Mouse (Mus musculus) A20 (cell line): ENCODE results near the gene Slc36a2.
"Not testable (repeated sequence)": the region's sequence is repeated elsewhere in the genome, so short reads cannot be mapped to it uniquely, and the experiment has no call there.

Experiments
- DNase-seq: peaks from one replicate; pipeline ENCODE4 v3.0.0-alpha.2; 2011; ENCODE audit warnings: low read depth, low spot score

The Slc36a2 gene

GRCm38 (mm10) chr11:55133204-55133603, 51.7 kb downstream of the Slc36a2 start:
- DNase-seq = no peak

GRCm38 (mm10) chr11:55131946-55132345, 52.9 kb downstream of the Slc36a2 start:
- no peak for DNase-seq

GRCm38 (mm10) chr11:55131077-55131742, 53.7 kb downstream of the Slc36a2 start:
- peak; percentile 31 for DNase-seq

GRCm38 (mm10) chr11:55128411-55128810, 56.5 kb downstream of the Slc36a2 start:
- no peak for DNase-seq

DNA sequence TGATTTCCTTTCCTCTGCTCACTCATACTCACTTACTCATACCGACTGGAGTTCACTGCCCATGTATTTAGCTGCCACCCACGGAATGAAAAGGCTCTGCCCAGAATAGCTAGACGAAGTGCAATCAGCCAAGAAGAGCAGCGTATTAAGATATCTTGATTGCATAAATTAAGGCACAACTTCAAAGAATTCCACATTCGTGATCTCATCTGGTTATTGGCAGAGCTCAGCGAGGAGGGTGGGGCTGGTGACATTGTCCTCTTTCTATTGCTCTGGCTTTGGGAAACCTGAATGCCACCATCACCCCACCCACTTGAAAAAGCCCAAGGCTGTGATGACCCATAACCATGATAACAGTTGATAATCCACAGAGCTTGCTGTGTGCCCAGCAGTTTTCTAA, 56.9 kb downstream of the Slc36a2 start:
- DNase-seq = no peak

DNA sequence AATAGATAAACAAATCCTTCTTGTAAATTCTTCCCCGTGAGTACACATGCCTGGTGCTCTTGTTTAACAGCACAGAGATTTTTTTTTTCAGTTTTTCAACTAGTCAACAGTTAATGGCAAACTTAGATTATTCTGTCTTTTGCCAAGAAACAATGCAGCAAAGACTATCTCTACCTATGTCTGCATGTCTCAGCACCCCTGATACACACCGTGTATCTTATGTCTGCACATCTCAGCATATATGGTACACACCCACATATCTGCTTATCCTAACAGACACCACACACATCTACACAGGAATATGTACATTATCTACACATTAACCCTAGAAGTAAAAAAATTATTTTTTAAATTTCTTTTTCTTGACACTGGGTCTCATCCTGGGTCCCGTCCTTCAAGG, 58.2 kb downstream of the Slc36a2 start:
- DNase-seq = no peak

DNA sequence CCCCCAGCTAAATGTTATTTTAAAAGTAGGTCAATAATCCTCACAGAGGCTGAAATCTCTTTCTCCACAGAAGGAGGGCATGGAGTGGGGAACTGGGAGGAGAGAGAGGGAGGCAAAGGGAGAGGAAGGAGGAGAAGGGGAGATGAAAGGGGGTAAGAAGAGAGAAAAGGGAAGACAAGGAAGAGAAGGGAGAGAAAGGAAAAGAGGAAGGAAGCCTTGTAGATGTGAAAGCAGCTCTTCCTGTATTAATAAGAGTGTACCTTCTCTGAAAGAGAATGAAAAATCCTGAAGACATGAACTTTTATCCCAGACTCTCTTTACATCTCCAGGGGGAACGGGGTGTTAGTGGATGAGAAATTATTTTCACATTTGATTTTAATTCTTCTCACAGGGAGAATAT, 63.4 kb downstream of the Slc36a2 start:
- DNase-seq = no peak

GRCm38 (mm10) chr11:55120821-55121271, 64.0 kb downstream of the Slc36a2 start:
- no peak for DNase-seq

DNA sequence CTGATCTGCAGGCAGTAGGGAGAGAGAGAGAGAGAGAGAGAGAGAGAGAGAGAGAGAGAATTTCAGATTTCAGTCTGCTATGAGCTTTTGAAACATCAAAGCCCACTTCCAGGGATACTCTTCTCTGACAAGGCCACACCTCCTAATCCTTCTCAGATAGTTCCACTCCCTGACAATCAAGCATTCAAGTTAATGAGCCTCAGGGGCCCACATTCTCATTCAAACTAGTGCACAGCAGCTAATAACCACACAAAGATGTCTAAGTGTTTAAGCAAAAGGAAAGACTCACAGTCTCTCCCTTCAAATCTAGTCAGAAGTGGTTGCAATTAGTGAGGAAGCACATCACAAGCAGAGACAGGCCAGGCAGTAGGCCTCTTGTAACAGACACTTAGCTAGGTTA, 64.6 kb downstream of the Slc36a2 start:
- DNase-seq = no peak

- DNase-seq = no peak
Observed at GRCm38 (mm10) chr11:55117031-55117430, 67.8 kb downstream of the Slc36a2 start.

DNA sequence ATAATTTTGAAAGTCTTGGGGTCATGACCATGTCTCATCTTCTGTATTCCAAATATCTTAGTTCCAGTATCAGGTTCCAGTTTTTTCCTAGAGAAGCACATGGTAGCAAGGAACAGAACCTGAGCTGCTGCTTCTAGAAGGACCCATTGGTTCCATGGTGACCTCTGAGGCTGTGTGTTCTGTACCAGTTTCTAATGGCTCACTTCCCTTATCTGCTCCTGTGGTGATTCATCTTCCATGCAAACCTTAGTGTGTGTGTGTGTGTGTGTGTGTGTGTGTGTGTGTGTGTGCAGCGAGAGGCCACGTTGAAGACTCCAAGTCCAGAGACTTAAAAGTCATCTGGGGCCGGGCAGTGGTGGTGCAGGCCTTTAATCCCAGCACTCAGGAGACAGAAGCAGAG, 68.9 kb downstream of the Slc36a2 start:
- peak; percentile 22 for DNase-seq

GRCm38 (mm10) chr11:55114291-55114690, 70.6 kb downstream of the Slc36a2 start:
- no peak for DNase-seq

DNA sequence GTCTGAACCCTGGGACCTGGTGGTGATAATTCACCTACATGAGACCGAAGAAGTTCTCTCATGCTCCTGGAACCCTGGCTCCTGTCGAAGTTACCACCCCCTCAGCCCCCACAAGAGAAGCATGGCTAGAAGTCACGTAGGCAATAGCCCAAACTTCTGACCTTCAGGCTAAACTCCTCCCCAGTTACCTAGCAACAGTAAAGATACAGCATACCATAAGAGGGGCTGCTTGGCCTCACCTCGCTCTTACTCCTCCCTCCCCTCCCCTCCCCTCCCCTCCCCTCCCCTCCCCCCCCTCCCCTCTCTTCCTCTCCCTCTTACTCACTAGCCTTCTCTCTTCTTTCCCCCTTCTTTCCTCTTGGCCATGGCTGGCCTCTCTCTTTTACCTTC, 71.0 kb downstream of the Slc36a2 start:
- DNase-seq = not testable (repeated sequence)

DNA sequence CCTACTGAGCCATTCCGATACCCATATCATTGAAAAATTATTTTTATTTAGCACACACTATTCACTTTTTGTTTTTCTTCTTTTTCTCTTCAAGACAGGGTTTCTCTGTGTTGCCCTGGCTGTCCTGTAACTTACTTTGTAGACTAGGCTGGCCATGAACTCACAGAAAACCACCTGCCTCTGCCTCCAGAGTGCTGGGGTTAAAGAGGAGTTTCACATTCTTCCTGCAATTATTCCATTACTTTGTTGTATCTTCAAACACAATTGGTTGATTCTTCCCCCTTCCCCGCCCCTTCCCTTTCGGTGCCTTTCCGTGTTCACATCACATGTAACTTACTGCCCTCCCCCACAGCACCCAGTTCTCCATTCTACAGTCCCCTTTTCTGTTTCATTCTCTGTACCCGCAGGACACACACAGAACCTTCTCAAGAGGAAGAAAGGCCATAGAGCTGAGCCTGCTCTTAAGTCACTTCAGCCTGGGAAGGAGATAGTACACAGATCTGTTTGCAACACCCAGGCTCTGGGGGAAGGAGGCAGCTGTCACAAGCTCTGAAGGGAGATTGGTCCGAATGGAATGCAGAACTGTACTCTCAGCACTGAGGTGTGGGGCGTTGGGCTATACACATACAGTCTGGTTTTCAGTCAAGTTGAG, 71.5 kb downstream of the Slc36a2 start:
- peak; percentile 83 for DNase-seq

DNA sequence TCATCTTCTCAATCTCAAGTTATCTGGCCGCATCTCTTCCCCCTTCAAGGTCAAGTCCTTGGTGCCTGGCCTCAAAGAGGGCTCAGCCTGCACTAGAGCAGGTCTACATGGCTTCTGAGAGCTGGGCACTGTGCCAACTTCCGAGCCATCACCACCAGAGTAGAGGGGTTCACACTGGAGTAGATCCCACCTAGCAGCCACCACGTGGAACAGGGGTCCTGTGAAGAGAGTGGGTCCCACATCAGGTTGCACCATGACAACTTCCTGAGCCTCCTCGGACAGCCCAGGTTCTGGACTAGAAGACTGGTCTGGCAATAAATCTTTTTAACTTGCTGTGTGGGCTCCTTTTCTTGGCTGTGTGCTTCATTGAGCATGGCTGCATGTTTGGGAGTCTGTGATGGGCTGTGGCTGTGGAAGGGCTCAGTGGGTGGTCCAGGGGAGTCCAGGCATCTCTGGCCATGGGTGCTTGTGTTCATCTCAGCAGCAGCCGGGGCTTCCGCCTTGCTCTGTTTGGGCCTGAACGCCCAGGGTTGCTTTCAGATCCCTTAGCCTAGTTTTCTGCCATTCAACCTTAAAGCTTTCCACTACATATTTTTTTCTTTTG, 74.2 kb downstream of the Slc36a2 start:
- no peak for DNase-seq

DNA sequence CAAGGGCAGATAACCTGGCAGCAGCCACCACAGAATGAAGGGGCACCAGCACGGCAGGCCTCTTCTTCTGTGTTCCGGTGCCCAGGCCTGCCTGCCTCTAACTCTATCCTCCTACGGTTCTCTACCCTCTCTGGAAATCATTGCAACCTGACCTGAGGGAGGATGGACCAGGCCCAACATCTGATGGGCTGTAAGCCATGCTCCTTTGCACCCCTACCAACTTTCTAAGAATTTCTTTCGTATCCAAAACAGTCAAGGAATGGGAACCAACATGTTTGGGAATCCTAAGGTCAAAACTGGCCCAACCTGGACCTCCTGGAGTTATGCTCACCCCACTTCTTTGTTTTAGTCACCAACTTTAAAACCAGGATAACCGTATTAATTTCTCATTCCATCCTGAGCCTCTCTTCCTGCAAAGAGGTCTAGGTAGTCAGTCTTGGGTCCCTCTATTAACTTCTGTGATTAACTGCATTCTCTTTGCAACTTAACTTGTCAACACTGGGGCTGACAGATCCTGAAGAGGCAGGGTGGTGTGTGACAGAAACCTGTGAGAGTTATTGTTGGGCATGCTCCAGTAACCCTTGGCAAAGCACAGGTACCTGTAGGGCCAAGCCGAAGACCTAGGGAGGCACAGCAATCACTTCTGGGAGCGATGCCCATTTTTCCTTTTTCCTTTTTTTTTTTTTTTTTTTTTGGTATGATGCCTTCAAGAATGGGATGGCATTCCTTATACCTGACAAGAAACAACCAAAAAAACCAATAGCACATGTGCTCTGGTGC, 75.2 kb downstream of the Slc36a2 start:
- DNase-seq = no peak
